Mouse (Mus musculus) left cerebral cortex, postnatal 36 days (tissue): ENCODE results near the gene Hist1h2ba. TPM values are rescaled to one million over a fixed set of nuclear protein-coding genes. Genes with fewer than 3 reads are reported as not detected.

Source experiments
- DNase-seq, 2 experiments: peaks; one replicate each; pipeline ENCODE4 v3.0.0; 2021 to 2022; ENCODE audit warnings: low spot score in 2 of 2, mixed read lengths in 1 of 2
- intact Hi-C: fragments of 180-260 bp; cut with DNase I; formaldehyde crosslinking; loops from one replicate; pipeline ENCODE4 v1.15.1; 2025
- microRNA-seq: library from miRNA; unstranded; fragments of <30 nt; microRNA quantifications from one replicate; pipeline ENCODE4 v1.2.0, GENCODE M21; 2022
- total RNA-seq, 2 experiments: library from RNA; stranded (reverse); gene quantifications; 2 replicates each; pipeline ENCODE4 v1.2.3; 2021

Gene Hist1h2ba
- total RNA-seq, 2 experiments from 2014 or later: not detected

- DNase-seq: no peak
These were observed 22.6 kb downstream of the Hist1h2ba start for GRCm38 (mm10) chr13:23911335-23911734.

DNA sequence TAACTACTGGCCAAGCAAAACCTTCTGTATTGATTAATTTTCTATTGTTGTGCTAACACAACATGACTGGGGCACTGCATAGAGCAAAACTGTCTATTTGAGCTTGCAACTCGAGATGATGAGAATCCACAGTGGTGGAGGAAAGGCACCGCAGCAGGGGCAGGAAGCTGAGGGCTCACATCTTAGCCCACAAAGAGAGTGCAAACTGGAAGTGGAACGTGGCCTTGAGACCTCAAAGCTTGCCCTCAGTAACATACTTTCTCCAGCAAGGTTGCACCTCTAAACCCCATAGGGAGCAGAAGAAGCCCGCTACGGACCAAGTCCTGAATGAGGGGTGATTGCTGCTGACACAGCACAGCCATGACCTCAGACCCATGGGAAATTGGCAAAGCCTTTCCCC lies 23.8 kb downstream of the Hist1h2ba start:
- DNase-seq: no peak
- intact Hi-C loops: no loop called here

More at GRCm38 (mm10) chr13:23911335-23911734, 22.6 kb downstream of the Hist1h2ba start:
- intact Hi-C loops: no loop called here

DNA sequence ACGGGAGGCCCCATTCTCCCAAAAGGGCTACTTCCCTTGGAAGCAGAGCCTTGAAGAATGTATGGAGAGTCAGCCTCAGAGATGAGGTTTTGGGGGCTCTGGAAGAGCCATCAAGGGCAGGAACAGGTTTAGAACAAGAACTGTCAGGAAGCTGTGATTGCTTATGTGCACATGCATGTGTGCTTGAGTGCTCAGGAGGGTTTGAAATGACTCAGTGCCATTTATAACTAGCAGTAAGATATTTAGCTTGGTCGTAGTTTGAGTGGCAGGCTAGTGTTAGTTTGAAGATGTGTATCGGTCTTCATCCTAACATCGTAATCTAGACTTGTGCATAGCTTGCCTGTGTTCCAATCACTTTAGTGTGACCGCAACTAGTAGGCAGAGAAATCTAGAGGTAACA lies 27.1 kb downstream of the Hist1h2ba start:
- intact Hi-C loops: no loop called here
- no peak for DNase-seq

GRCm38 (mm10) chr13:23898242-23898641 lies 35.7 kb downstream of the Hist1h2ba start:
- DNase-seq: no peak
- intact Hi-C loops: no loop called here

GRCm38 (mm10) chr13:23893269-23893593 lies 40.7 kb downstream of the Hist1h2ba start:
- intact Hi-C loops: no loop called here
- DNase-seq: no peak

GRCm38 (mm10) chr13:23892592-23893268 lies 41.2 kb downstream of the Hist1h2ba start:
- DNase-seq: no peak
- intact Hi-C loops: no loop called here

DNA sequence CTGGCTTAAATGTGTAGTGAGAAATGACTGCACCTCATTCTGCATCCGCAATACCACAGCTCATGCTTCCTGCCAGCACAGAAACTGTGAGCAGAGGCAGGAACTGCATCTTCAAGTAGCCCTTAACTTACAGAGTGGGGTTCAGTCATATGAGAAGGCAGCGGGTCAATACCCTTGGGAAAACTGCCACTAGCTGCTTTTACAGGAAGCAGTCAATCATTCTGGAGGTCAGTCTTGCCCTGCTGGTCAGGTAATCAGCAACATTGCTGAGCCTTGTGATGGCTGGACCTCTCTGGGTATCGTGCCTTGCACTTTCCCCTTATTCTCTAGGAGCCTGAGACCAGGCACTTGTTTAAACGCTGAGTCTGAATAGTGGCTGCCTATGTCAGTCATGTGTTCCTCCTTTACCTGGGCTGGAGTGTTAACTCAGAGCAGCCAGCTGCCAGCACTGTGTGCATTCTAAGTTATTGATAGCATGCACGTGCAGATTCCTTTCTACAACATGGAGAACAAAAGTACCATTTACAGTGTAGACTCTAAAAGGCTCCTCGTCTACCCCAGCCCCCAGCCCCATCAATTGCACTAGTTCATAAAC lies 44.8 kb downstream of the Hist1h2ba start:
- intact Hi-C loops: no loop called here
- no peak for DNase-seq

- intact Hi-C loops: no loop called here
- DNase-seq: no peak
These were observed 46.8 kb downstream of the Hist1h2ba start for GRCm38 (mm10) chr13:23887026-23887725.

GRCm38 (mm10) chr13:23885540-23885939 lies 48.4 kb downstream of the Hist1h2ba start:
- intact Hi-C loops: no loop called here
- no peak for DNase-seq

Small RNA genes lying within 50 kb of the gene (microRNA-seq; reads per million reads assigned to microRNA genes)
- not detected for gene Gm44344

Other genes with a start within 250 kb of the Hist1h2ba start
- 10 to 100 TPM; 32.1 to 33.8 TPM for gene Hist1h2bc, start 250.0 kb downstream of the Hist1h2ba start, total RNA-seq
- gene Hist1h1t, start 238.3 kb downstream of the Hist1h2ba start, total RNA-seq: not detected
- gene Hist1h4c, start 235.7 kb downstream of the Hist1h2ba start, total RNA-seq: 100 to 1,000 TPM; 107 to 117 TPM
- 1 to 10 TPM; 2.4 to 3.7 TPM for gene Hfe, start 223.3 kb downstream of the Hist1h2ba start, total RNA-seq
- gene Hist1h1c, start 195.3 kb downstream of the Hist1h2ba start, total RNA-seq: 10 to 100 TPM; 68.2 to 74.7 TPM
- gene Hist1h3c, start 188.6 kb downstream of the Hist1h2ba start, total RNA-seq: 1 to 10 TPM; 1.9 to 2.6 TPM
- 10 to 100 TPM; 17.9 to 19.8 TPM for gene Hist1h2bb, start 187.4 kb downstream of the Hist1h2ba start, total RNA-seq
- 10 to 100 TPM; 28.3 to 44.5 TPM for gene Hist1h2ab, start 183.0 kb downstream of the Hist1h2ba start, total RNA-seq
- gene Hist1h3b, start 181.9 kb downstream of the Hist1h2ba start, total RNA-seq: 10 to 100 TPM in 1 of 2 experiments, 1 to 10 TPM in 1; 9.7 to 14.5 TPM
- 10 to 100 TPM; 87.5 to 90.3 TPM for gene Hist1h4b, start 177.1 kb downstream of the Hist1h2ba start, total RNA-seq
- gene Hist1h4a, start 172.9 kb downstream of the Hist1h2ba start, total RNA-seq: 10 to 100 TPM; 62.2 to 71.7 TPM
- gene Hist1h3a, start 171.8 kb downstream of the Hist1h2ba start, total RNA-seq: 10 to 100 TPM; 41.3 to 42.8 TPM
- gene Hist1h1a, start 170.5 kb downstream of the Hist1h2ba start, total RNA-seq: 10 to 100 TPM; 26.1 to 28.4 TPM
- not detected for gene Trim38, start 164.2 kb downstream of the Hist1h2ba start, total RNA-seq
- not detected for gene Slc17a2, start 127.2 kb downstream of the Hist1h2ba start, total RNA-seq
- gene Slc17a3, start 94.7 kb downstream of the Hist1h2ba start, total RNA-seq: not detected
- not detected for gene Slc17a1, start 66.4 kb downstream of the Hist1h2ba start, total RNA-seq
- not detected for gene Slc17a4, start 19.1 kb downstream of the Hist1h2ba start, total RNA-seq
- not detected for gene Hist1h2aa, start 306 bp upstream of the Hist1h2ba start, total RNA-seq
- 1 to 10 TPM in 1 of 2 experiments, not detected in 1; 1.0 TPM for gene Scgn, start 57.1 kb upstream of the Hist1h2ba start, total RNA-seq